Mouse (Mus musculus): ENCODE measurements around the gene Lsm14b. TPM values are rescaled to one million over a fixed set of nuclear protein-coding genes. Genes with fewer than 3 reads are reported as not detected.

The Lsm14b gene
- polyA plus RNA-seq, 1 experiment from 2014 or later, result 3.2 TPM

- 73% methylated on average over 5 of the region's 5 CpGs for WGBS
These were observed 31.7 kb upstream of the Lsm14b start for GRCm38 (mm10) chr2:179993071-179993470.

GRCm38 (mm10) chr2:179998431-179998830 lies 26.4 kb upstream of the Lsm14b start:
- Histone ChIP-seq H3K4me1 (replicated peaks; ENCODE audit: control insufficient read depth, insufficient read depth, low read length) (no peaks in the 10 kb centered on the region), H3K27me3 (replicated peaks; ENCODE audit: control insufficient read depth, insufficient read depth, low read length) (no peaks in the 10 kb centered on the region), H3K9me3 (ENCODE audit: control insufficient read depth) (no peaks in the 10 kb centered on the region), H3K36me3 (ENCODE audit: control insufficient read depth, insufficient read depth) (no peaks in the 10 kb centered on the region), H3K4me2 (replicated peaks; ENCODE audit: low read depth) (no peak overlapping the region), H3K9ac (ENCODE audit: low read depth, low read length) (no peak overlapping the region), H3K27ac (ENCODE audit: low read depth, low read length) (no peak overlapping the region), H3K4me3 (ENCODE audit: low read depth, low read length) (no peak overlapping the region)
- ATAC-seq, result no peak
- TF ChIP-seq CTCF (IDR thresholded peaks at IDR 0.05; ENCODE audit: low read depth), result no peak
- 49% methylated on average over 4 of the region's 4 CpGs for WGBS

More at GRCm38 (mm10) chr2:179993071-179993470, 31.7 kb upstream of the Lsm14b start:
- H3K4me3 ChIP-seq (ENCODE audit: low read depth, low read length), result no peak overlapping the region
- no peak for TF ChIP-seq CTCF (IDR thresholded peaks at IDR 0.05; ENCODE audit: low read depth)
- H3K27me3 ChIP-seq (replicated peaks; ENCODE audit: control insufficient read depth, insufficient read depth, low read length), result no peaks in the 10 kb centered on the region
- no peak for ATAC-seq
- H3K27ac ChIP-seq (ENCODE audit: low read depth, low read length), result no peak overlapping the region
- no peak overlapping the region for H3K4me2 ChIP-seq (replicated peaks; ENCODE audit: low read depth)
- H3K9me3 ChIP-seq (ENCODE audit: control insufficient read depth), result no peaks in the 10 kb centered on the region
- no peaks in the 10 kb centered on the region for H3K36me3 ChIP-seq (ENCODE audit: control insufficient read depth, insufficient read depth)
- no peak overlapping the region for H3K9ac ChIP-seq (ENCODE audit: low read depth, low read length)
- H3K4me1 ChIP-seq (replicated peaks; ENCODE audit: control insufficient read depth, insufficient read depth, low read length), result no peaks in the 10 kb centered on the region

- no peaks in the 10 kb centered on the region for H3K27me3 ChIP-seq (replicated peaks; ENCODE audit: control insufficient read depth, insufficient read depth, low read length)
- no peaks in the 10 kb centered on the region for H3K9me3 ChIP-seq (ENCODE audit: control insufficient read depth)
- no peak overlapping the region for H3K27ac ChIP-seq (ENCODE audit: low read depth, low read length)
- no peak overlapping the region for H3K4me3 ChIP-seq (ENCODE audit: low read depth, low read length)
- WGBS, result 77% methylated on average over 9 of the region's 9 CpGs
- no peak overlapping the region for H3K9ac ChIP-seq (ENCODE audit: low read depth, low read length)
- H3K4me2 ChIP-seq (replicated peaks; ENCODE audit: low read depth), result no peak overlapping the region
- H3K36me3 ChIP-seq (ENCODE audit: control insufficient read depth, insufficient read depth), result no peaks in the 10 kb centered on the region
- TF ChIP-seq CTCF (IDR thresholded peaks at IDR 0.05; ENCODE audit: low read depth), result no peak
- no peaks in the 10 kb centered on the region for H3K4me1 ChIP-seq (replicated peaks; ENCODE audit: control insufficient read depth, insufficient read depth, low read length)
- no peak for ATAC-seq
These were observed 23.2 kb upstream of the Lsm14b start for GRCm38 (mm10) chr2:180001635-180002034.

- no peak overlapping the region for H3K4me2 ChIP-seq (replicated peaks; ENCODE audit: low read depth)
These were observed 19.0 kb upstream of the Lsm14b start for GRCm38 (mm10) chr2:180005656-180006351.

GRCm38 (mm10) chr2:180006352-180007017 lies 18.3 kb upstream of the Lsm14b start:
- Histone ChIP-seq H3K27me3 (replicated peaks; ENCODE audit: control insufficient read depth, insufficient read depth, low read length) (no peaks in the 10 kb centered on the region), H3K36me3 (ENCODE audit: control insufficient read depth, insufficient read depth) (no peaks in the 10 kb centered on the region), H3K27ac (ENCODE audit: low read depth, low read length) (no peak overlapping the region), H3K9ac (ENCODE audit: low read depth, low read length) (no peak overlapping the region), H3K4me3 (ENCODE audit: low read depth, low read length) (no peak overlapping the region), H3K4me1 (replicated peaks; ENCODE audit: control insufficient read depth, insufficient read depth, low read length) (no peaks in the 10 kb centered on the region), H3K9me3 (ENCODE audit: control insufficient read depth) (0 out of 2 replicates have a peak, but pooled peaks cover 3% of the 10 kb centered on the region), H3K4me2 (replicated peaks; ENCODE audit: low read depth) (0 out of 2 replicates have a peak overlapping the region, but pooled peaks have one; percentile 2)
- 22% methylated on average over 9 of the region's 9 CpGs for WGBS
- ATAC-seq, result peak; percentile 54; the same call in 1 of the 2 replicates
- TF ChIP-seq CTCF (IDR thresholded peaks at IDR 0.05; ENCODE audit: low read depth), result no peak

More at GRCm38 (mm10) chr2:180005656-180006351, 19.0 kb upstream of the Lsm14b start:
- Histone ChIP-seq H3K9ac (ENCODE audit: low read depth, low read length) (no peak overlapping the region), H3K36me3 (ENCODE audit: control insufficient read depth, insufficient read depth) (no peaks in the 10 kb centered on the region), H3K4me3 (ENCODE audit: low read depth, low read length) (no peak overlapping the region), H3K27ac (ENCODE audit: low read depth, low read length) (no peak overlapping the region), H3K4me1 (replicated peaks; ENCODE audit: control insufficient read depth, insufficient read depth, low read length) (no peaks in the 10 kb centered on the region), H3K9me3 (ENCODE audit: control insufficient read depth) (0 out of 2 replicates have a peak, but pooled peaks cover 3% of the 10 kb centered on the region), H3K27me3 (replicated peaks; ENCODE audit: control insufficient read depth, insufficient read depth, low read length) (no peaks in the 10 kb centered on the region)
- 51% methylated on average over 5 of the region's 5 CpGs for WGBS
- no peak for TF ChIP-seq CTCF (IDR thresholded peaks at IDR 0.05; ENCODE audit: low read depth)
- no peak for ATAC-seq

GRCm38 (mm10) chr2:180010686-180011085 lies 14.1 kb upstream of the Lsm14b start:
- no peaks in the 10 kb centered on the region for H3K27me3 ChIP-seq (replicated peaks; ENCODE audit: control insufficient read depth, insufficient read depth, low read length)
- H3K9ac ChIP-seq (ENCODE audit: low read depth, low read length), result no peak overlapping the region
- H3K4me1 ChIP-seq (replicated peaks; ENCODE audit: control insufficient read depth, insufficient read depth, low read length), result no peaks in the 10 kb centered on the region
- 95% methylated on average over 7 of the region's 7 CpGs for WGBS
- no peak overlapping the region for H3K4me2 ChIP-seq (replicated peaks; ENCODE audit: low read depth)
- no peaks in the 10 kb centered on the region for H3K36me3 ChIP-seq (ENCODE audit: control insufficient read depth, insufficient read depth)
- no peak overlapping the region for H3K4me3 ChIP-seq (ENCODE audit: low read depth, low read length)
- no peak for ATAC-seq
- TF ChIP-seq CTCF (IDR thresholded peaks at IDR 0.05; ENCODE audit: low read depth), result no peak
- H3K9me3 ChIP-seq (ENCODE audit: control insufficient read depth), result 0 out of 2 replicates have a peak, but pooled peaks cover 3% of the 10 kb centered on the region
- no peak overlapping the region for H3K27ac ChIP-seq (ENCODE audit: low read depth, low read length)
